Mouse (Mus musculus): ENCODE data around the gene Slco1a6. TPM values are rescaled to one million over a fixed set of nuclear protein-coding genes. Genes with fewer than 3 reads are reported as not detected.

The Slco1a6 gene
- total RNA-seq, 1 experiment from 2014 or later = not detected

DNA sequence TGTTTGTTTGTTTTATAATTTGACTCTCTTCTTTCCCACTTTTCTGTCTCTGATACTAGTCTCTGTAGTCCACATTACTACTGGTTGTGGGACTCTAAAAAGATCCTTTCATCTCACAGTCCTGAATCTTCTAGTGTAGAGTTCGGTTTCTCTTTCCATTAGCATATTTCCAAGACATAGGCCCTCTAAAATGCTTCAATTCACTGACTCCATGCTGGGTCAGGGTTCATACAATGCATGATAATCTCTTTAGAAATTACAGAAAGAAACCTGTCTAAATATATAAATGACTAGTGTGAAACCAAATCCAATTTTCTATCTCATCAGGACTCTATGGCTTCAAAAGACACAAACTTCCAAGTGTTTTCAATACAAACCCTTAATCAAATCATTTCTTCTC, 160.6 kb downstream of the Slco1a6 start:
- no peak for ATAC-seq (replicated peaks in 1 of 2; ENCODE audit: insufficient read depth in 1 of 2, low FRiP score in 2 of 2, low TSS enrichment in 1 of 2, low read depth in 1 of 2, poor library complexity in 2 of 2, severe bottlenecking in 2 of 2)

DNA sequence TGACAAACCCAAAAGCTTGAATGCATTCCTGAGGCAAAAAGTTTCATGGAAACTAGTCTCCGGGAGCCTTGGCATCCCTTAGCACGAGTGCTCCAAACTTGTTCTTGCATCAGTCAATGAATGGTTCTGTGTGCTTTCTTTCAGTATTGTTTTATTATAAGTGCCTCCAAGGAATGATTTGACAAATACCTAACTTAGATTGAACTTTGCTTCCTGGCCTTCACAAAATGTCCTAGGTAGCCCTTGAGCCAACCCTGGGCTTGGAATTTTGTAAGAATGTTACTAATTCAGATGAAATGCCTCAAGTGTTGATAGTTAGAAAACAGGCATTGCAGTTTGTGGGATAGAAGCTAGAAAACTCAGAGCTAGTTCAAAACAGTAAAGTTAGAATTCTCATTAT, 162.6 kb downstream of the Slco1a6 start:
- ATAC-seq (replicated peaks in 1 of 2; ENCODE audit: insufficient read depth in 1 of 2, low FRiP score in 2 of 2, low TSS enrichment in 1 of 2, low read depth in 1 of 2, poor library complexity in 2 of 2, severe bottlenecking in 2 of 2) = no peak

DNA sequence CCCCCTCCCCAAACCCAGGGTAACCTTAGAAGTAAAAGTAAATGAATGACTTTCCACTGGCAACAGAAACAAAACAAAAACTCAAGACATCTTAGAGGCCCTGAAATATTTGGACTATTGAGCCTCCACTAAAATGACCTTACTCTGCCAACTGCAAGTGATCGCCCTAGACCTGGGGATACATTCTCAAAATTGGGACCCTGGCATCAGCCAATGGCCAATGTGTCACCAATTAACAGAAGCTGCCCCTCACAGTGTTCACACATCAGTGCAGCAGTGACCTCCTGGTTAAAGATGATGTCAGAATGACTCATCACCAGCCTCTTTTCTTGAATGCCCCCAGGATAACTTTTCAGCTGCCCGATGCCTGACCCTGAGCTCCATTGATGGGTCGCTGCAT, 166.4 kb downstream of the Slco1a6 start:
- ATAC-seq (replicated peaks in 1 of 2; ENCODE audit: insufficient read depth in 1 of 2, low FRiP score in 2 of 2, low TSS enrichment in 1 of 2, low read depth in 1 of 2, poor library complexity in 2 of 2, severe bottlenecking in 2 of 2) = no peak

DNA sequence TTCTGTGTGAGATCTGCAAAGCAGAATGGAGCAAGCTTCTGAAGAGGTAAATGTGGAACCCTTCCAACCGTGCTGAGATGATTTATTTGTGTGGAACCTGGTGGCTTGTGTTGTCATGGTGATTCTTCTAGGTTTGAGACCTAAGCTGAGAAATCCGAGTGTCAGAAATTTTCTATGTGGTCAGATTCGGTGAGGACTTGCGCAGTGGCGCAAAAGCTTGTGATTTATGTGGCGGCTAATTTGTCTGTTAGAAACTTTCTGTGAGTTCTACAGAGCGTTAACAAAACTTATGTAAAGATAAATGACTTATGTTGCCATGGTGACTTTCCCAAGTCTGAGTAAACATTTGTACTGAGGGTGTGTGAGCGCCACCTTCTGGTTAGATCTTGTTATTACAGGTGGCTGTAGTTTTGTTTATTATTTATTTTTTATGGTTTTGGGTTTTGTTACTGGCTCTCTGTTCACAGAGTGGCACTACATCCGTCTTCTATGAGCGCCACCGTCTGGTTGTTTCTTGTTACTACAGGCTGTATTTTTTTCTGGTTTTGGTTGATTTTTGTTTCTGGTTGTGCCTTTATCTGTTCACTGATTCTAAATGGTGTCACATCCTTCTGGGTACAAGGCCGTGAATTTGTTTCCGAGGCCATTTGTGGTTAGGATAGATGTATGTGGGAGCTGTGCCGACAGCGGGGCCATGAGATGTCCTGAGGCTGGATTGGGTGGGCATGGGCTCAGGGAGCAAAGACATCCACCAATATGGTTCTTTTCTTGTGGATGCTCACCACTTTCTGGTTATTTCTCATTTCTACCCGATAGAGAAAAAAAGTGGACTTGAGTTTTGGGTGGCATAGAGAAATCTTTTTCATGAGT, 167.8 kb downstream of the Slco1a6 start:
- peak; percentile 70 to 74 for ATAC-seq (replicated peaks in 1 of 2; ENCODE audit: insufficient read depth in 1 of 2, low FRiP score in 2 of 2, low TSS enrichment in 1 of 2, low read depth in 1 of 2, poor library complexity in 2 of 2, severe bottlenecking in 2 of 2)

GRCm38 (mm10) chr6:142035771-142036170, 172.6 kb downstream of the Slco1a6 start:
- ATAC-seq (replicated peaks in 1 of 2; ENCODE audit: insufficient read depth in 1 of 2, low FRiP score in 2 of 2, low TSS enrichment in 1 of 2, low read depth in 1 of 2, poor library complexity in 2 of 2, severe bottlenecking in 2 of 2) = no peak

Other genes starting within 250 kb of the Slco1a6 start
- gene Gm6614, start 197.1 kb downstream of the Slco1a6 start, total RNA-seq (2017) = not detected in 2 replicates
- not detected in 2 replicates for gene Iapp, start 89.9 kb upstream of the Slco1a6 start, total RNA-seq (2017)
- gene Slco1a5, start 114.5 kb upstream of the Slco1a6 start, total RNA-seq (2017) = not detected in 2 replicates
- 21.4 and 22.0 TPM in 2 replicates for gene Pyroxd1, start 137.1 kb upstream of the Slco1a6 start, total RNA-seq (2017)
- gene Recql, start 178.6 kb upstream of the Slco1a6 start, total RNA-seq (2017) = 34.3 and 73.0 TPM in 2 replicates
- gene Golt1b, start 178.7 kb upstream of the Slco1a6 start, total RNA-seq (2017) = 33.5 and 48.5 TPM in 2 replicates
- not detected in 2 replicates for gene Spx, start 204.9 kb upstream of the Slco1a6 start, total RNA-seq (2017)